Mouse (Mus musculus): ENCODE measurements around the gene Immp2l. TPM values are rescaled to one million over a fixed set of nuclear protein-coding genes. Genes with fewer than 3 reads are reported as not detected.

Gene Immp2l
- polyA plus RNA-seq, 1 experiment, result 0.62 TPM

DNA sequence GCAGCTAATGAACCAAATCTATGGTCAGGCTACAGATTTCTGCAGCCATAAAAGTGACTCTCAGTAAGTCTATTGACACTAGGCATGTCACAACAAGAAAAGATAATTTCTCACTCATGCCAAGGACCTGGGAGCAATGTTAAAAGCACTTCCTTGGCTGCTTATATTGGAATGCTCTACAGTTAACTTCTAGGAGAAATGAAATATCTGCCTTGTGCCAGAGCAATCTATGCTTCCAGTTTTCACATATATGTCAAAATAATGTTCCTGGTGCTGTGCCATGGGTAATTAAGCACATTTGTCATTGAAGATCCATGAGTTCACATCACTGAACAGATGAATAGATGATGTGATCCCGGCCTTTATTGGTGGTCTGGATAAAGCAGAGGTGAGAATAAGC is 645.6 kb downstream of the Immp2l start:
- Histone ChIP-seq H3K9me3 (peaks cover 5% of the 10 kb centered on the region; the same call in 1 of the 2 replicates), H3K4me1 (no peaks in the 10 kb centered on the region), H3K27me3 (replicated peaks) (no peaks in the 10 kb centered on the region), H3K36me3 (replicated peaks; ENCODE audit: low read length) (no peaks in the 10 kb centered on the region), H3K4me3 (replicated peaks) (no peak overlapping the region)
- TF ChIP-seq GATA1 (IDR thresholded peaks at IDR 0.05; ENCODE audit: borderline replicate concordance, low read length) (no peak), FLI1 (IDR thresholded peaks at IDR 0.05; ENCODE audit: low read length) (no peak)

DNA sequence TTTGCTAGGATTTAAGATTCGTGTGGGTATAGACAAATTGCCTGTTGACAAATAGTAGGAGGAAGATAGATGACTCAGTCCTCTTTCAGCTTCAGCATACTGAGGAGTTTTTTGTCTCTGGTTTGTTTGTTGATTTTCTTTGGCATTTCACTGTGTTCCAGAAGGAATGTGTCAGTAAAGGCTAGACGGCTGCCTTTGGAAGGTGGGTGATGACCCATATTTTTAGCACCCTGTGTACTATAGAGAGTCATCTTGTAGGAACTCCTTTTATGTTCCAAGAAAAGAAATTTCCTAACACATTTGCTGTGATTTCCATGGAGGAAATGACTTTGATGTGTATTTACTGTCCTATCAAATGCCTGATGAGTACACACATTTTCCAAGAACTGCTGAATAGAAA is 651.0 kb downstream of the Immp2l start:
- Histone ChIP-seq H3K36me3 (replicated peaks; ENCODE audit: low read length) (no peaks in the 10 kb centered on the region), H3K4me1 (no peaks in the 10 kb centered on the region), H3K9me3 (peaks cover 6% of the 10 kb centered on the region; the same call in 1 of the 2 replicates), H3K4me3 (replicated peaks) (no peak overlapping the region), H3K27me3 (replicated peaks) (no peaks in the 10 kb centered on the region)
- TF ChIP-seq FLI1 (IDR thresholded peaks at IDR 0.05; ENCODE audit: low read length) (no peak), GATA1 (IDR thresholded peaks at IDR 0.05; ENCODE audit: borderline replicate concordance, low read length) (no peak)

DNA sequence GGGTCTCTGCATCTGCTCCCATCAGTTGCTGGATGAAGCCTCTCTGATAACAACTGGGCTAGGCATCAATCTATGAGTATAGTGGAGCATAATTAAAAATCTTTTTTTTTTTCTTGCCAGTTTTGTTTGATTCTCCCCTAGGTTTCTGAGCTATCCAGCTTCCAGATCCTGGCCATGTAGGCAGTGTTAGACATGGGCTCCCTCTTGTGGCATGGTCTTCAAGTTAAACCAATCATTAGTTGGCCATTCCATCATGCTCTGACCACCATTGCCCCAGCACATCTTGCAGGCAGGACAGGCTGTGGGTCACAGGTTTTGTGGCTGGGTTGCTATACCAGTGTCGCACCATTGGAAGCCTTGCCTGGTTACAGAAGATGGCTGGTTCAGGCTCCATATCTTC is 656.3 kb downstream of the Immp2l start:
- TF ChIP-seq GATA1 (IDR thresholded peaks at IDR 0.05; ENCODE audit: borderline replicate concordance, low read length) (no peak), FLI1 (IDR thresholded peaks at IDR 0.05; ENCODE audit: low read length) (no peak)
- H3K4me3 ChIP-seq (replicated peaks), result no peak overlapping the region
- no peaks in the 10 kb centered on the region for H3K36me3 ChIP-seq (replicated peaks; ENCODE audit: low read length)
- no peaks in the 10 kb centered on the region for H3K27me3 ChIP-seq (replicated peaks)
- H3K9me3 ChIP-seq, result peaks cover 3% of the 10 kb centered on the region; the same call in 1 of the 2 replicates
- no peaks in the 10 kb centered on the region for H3K4me1 ChIP-seq

DNA sequence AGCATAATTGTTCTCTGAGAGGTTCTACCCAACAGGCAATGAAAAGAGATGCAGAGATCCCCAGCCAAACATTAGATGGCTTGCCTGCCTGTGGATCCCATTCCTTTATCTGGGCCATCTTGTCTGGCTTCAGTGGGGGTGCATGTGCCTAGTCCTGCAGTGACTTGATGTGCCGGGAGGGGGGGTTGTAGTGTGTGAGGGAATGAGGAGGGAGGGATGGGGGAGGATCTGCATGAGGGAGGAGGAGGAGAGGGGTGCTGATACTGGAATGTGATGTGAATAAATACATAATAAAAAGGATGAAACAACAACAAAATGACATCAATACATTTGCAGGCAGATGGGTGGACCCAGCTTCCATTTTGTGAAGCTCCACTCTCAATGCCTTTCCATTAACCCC is 658.3 kb downstream of the Immp2l start:
- H3K4me1 ChIP-seq, result no peaks in the 10 kb centered on the region
- TF ChIP-seq FLI1 (IDR thresholded peaks at IDR 0.05; ENCODE audit: low read length) (no peak), GATA1 (IDR thresholded peaks at IDR 0.05; ENCODE audit: borderline replicate concordance, low read length) (no peak)
- H3K9me3 ChIP-seq, result peaks cover 3% of the 10 kb centered on the region; the same call in 1 of the 2 replicates
- H3K36me3 ChIP-seq (replicated peaks; ENCODE audit: low read length), result no peaks in the 10 kb centered on the region
- no peaks in the 10 kb centered on the region for H3K27me3 ChIP-seq (replicated peaks)
- no peak overlapping the region for H3K4me3 ChIP-seq (replicated peaks)

DNA sequence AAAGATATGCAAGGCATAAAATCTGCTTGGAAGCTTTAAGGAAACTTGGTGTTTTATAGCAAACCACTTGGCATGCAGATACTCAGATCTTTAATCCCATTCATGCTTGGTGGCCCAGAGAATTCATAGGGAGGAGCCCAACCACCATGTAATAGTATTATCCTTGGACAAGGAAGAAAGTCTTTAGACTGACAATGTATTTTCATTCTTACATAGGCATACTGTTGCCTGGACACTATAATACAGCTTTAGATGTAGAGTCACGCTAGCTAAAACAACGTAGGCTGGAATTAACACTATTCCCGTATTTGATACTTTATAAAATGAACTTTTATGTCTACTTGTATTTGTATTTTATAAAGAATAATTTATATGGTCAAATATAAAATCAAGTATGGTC is 665.9 kb downstream of the Immp2l start:
- Histone ChIP-seq H3K4me3 (replicated peaks) (no peak overlapping the region), H3K36me3 (replicated peaks; ENCODE audit: low read length) (no peaks in the 10 kb centered on the region), H3K4me1 (no peaks in the 10 kb centered on the region), H3K9me3 (peaks cover 7% of the 10 kb centered on the region; the same call in 1 of the 2 replicates), H3K27me3 (replicated peaks) (no peaks in the 10 kb centered on the region)
- TF ChIP-seq GATA1 (IDR thresholded peaks at IDR 0.05; ENCODE audit: borderline replicate concordance, low read length) (no peak), FLI1 (IDR thresholded peaks at IDR 0.05; ENCODE audit: low read length) (no peak)

DNA sequence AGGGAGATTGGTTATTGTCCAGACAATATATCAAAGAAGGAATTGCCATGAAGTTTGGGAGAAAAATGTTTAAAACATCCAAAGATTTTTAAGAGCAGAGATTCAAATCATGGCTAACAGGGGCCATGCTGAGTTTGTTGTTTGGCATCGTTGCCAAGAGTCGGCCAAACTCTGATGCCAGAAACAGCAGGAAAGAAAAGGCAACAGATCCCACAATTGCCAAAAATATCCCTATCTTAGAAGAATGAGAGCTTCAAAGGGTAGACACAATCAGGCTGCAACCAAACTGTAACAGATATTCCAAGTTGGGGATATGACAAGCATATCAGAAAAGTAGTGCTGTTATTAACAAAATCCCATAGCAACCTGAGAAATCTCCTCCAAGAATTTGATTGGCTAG is 686.7 kb downstream of the Immp2l start:
- Histone ChIP-seq H3K4me1 (no peaks in the 10 kb centered on the region), H3K27me3 (replicated peaks) (no peaks in the 10 kb centered on the region), H3K36me3 (replicated peaks; ENCODE audit: low read length) (no peaks in the 10 kb centered on the region), H3K9me3 (0 out of 2 replicates have a peak, but pooled peaks cover 3% of the 10 kb centered on the region), H3K4me3 (replicated peaks) (no peak overlapping the region)
- TF ChIP-seq FLI1 (IDR thresholded peaks at IDR 0.05; ENCODE audit: low read length), result no peak
- no peak for TF ChIP-seq GATA1 (IDR thresholded peaks at IDR 0.05; ENCODE audit: borderline replicate concordance, low read length)

DNA sequence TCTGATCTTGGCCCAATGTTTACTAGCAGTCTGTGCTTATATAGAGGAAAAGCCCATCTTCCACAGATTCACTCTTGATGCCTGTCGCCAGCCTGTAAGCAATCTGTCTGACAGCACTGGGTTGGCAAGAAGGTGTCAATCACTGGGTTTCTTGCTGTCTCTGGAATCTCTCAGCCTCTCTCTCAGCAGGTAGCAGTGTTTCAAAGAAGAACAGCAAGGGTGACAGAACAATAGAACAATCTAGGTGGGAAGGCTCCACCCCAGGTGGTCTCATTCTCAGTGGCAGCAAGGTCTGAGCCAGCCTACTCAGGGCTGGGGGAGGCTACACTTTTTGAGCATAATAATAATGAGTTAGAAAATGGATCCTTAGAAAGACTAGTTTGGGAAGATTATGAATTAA is 693.1 kb downstream of the Immp2l start:
- Histone ChIP-seq H3K4me3 (replicated peaks) (no peak overlapping the region), H3K36me3 (replicated peaks; ENCODE audit: low read length) (no peaks in the 10 kb centered on the region)
- TF ChIP-seq GATA1 (IDR thresholded peaks at IDR 0.05; ENCODE audit: borderline replicate concordance, low read length) (no peak), FLI1 (IDR thresholded peaks at IDR 0.05; ENCODE audit: low read length) (no peak)

DNA sequence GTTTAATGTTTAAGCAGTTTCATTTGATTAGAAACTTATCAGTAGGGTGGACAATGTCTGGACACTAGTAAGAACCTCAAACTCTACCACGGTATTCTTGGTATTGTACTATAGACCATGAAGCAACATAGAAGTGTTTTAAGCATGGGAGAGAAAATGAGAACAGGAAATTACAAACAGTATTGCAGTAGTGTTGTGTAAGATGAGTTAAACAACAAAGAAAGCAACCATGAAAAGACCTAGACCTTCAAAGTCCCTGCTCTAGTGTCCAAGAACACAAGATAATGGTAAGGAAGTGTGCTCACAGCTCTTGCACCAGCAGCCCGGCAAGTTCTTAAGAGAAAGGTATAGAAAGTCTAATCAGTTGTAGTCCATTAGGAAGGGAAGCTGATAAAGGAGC is 700.7 kb downstream of the Immp2l start:
- no peaks in the 10 kb centered on the region for H3K27me3 ChIP-seq (replicated peaks)
- TF ChIP-seq FLI1 (IDR thresholded peaks at IDR 0.05; ENCODE audit: low read length), result no peak
- no peaks in the 10 kb centered on the region for H3K9me3 ChIP-seq
- H3K4me3 ChIP-seq (replicated peaks), result no peak overlapping the region
- H3K36me3 ChIP-seq (replicated peaks; ENCODE audit: low read length), result no peaks in the 10 kb centered on the region
- H3K4me1 ChIP-seq, result no peaks in the 10 kb centered on the region

More for the DNA sequence above, 693.1 kb downstream of the Immp2l start:
- Histone ChIP-seq H3K4me1 (no peaks in the 10 kb centered on the region), H3K9me3 (peaks cover 17% of the 10 kb centered on the region), H3K27me3 (replicated peaks) (no peaks in the 10 kb centered on the region)

DNA sequence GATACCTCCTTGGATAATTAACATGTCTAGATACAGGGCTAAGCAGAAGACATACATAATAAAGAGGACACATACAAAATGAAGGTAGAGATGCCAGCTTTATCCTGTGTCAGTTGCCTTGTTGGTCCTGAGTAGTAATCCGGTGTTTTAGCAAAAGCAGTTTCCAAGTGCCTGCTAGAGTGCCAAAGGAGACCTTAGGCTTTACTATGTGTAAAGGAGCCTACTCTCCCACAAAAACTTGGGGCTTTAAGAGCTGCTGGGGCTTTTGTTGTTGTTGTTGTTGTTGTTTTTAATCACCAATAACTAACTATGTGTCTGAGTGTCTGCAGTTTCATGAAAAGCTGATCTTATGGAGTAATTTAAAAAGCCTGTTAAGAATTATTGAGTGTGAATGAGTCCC is 702.8 kb downstream of the Immp2l start:
- Histone ChIP-seq H3K9me3 (peaks cover 3% of the 10 kb centered on the region; the same call in 1 of the 2 replicates), H3K36me3 (replicated peaks; ENCODE audit: low read length) (no peaks in the 10 kb centered on the region), H3K27me3 (replicated peaks) (no peaks in the 10 kb centered on the region), H3K4me3 (replicated peaks) (no peak overlapping the region), H3K4me1 (no peaks in the 10 kb centered on the region)
- TF ChIP-seq GATA1 (IDR thresholded peaks at IDR 0.05; ENCODE audit: borderline replicate concordance, low read length) (no peak), FLI1 (IDR thresholded peaks at IDR 0.05; ENCODE audit: low read length) (no peak)

DNA sequence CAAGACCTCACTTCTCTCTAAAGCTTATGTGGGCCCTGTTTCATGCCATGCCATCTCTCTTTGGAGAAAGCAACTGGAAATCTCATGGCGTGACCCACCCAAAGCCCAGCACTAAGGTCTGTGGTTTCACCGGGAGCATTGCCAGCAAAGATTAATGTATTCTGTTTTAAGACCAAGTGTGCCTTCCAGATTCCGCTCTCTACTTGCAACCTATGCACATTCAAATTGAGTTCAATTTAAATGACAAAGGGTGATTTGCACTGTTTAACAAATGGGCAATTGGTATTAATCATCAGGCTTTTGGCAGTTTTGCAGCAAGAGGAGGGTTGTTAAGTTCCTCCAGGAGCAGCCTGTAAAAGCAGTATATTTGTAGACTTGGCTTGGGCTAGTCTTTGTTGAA is 703.3 kb downstream of the Immp2l start:
- Histone ChIP-seq H3K9me3 (peaks cover 3% of the 10 kb centered on the region; the same call in 1 of the 2 replicates), H3K27me3 (replicated peaks) (no peaks in the 10 kb centered on the region), H3K4me1 (no peaks in the 10 kb centered on the region), H3K36me3 (replicated peaks; ENCODE audit: low read length) (no peaks in the 10 kb centered on the region), H3K4me3 (replicated peaks) (no peak overlapping the region)
- TF ChIP-seq GATA1 (IDR thresholded peaks at IDR 0.05; ENCODE audit: borderline replicate concordance, low read length) (no peak), FLI1 (IDR thresholded peaks at IDR 0.05; ENCODE audit: low read length) (no peak)
